Mouse (Mus musculus): ENCODE measurements around the gene Kdm4a.

DNA sequence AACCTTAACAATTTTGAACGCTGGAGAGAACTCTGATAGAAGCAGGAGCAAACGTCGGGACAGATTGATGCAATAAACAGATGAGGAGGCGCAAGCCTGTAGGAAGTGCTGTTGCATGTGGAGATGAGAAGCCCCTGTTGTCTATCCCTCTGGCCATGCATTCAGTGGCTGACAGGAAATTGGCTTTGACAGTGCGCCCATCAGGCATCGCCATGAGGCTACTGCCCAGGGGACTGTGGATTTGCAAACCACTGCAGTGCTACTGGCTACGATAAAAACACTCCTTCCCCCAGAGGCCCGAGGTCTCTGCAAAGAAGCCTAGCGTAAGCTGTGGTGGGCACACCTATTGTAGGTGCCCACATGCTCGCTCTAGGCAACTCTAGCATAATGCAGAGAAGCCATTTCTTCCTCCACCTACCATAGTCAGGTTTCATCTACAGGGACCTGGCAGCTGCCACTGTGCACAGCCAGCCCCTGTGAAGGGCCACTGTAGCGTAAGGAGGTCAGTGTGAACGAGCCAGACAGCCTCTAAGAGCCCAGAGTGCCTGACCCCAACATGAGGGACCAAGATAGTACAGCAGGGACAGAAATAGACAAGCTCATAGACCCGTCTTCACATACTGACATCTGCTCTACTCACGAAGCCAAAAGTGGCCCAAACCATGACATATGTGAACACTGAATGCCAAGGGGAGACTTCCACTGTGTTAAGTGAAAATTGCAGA lies 29.7 kb downstream of the Kdm4a start:
- TF ChIP-seq EP300 (IDR thresholded peaks at IDR 0.05) (no peak), CTCF (IDR thresholded peaks at IDR 0.05) (no peak)
